Mouse (Mus musculus) MEL (cell line): ENCODE data around the gene Rnf167.

ENCODE experiments used
- CHD1 ChIP-seq: IDR thresholded peaks from 2 replicates; pipeline ENCODE4 v1.6.1; 2012; ENCODE audit warnings: low read depth, mild to moderate bottlenecking, inconsistent platforms, low read length, improper control_type of control experiment
- CTCF ChIP-seq, 3 experiments: IDR thresholded peaks in 2 of 3; conservative IDR thresholded peaks in 1 of 3; 2 replicates each; pipeline ENCODE4 v1.5.1; 2011 to 2012; ENCODE audit warnings: low read length in 3 of 3, low read depth in 2 of 3, mild to moderate bottlenecking in 2 of 3, improper control_type of control experiment in 1 of 3, inconsistent platforms in 1 of 3, mixed read lengths in 1 of 3, moderate library complexity in 1 of 3; ENCODE audit not compliant: control insufficient read depth in 1 of 3, insufficient read depth in 1 of 3, poor library complexity in 1 of 3, severe bottlenecking in 1 of 3
- E2F4 ChIP-seq: IDR thresholded peaks from 2 replicates; pipeline ENCODE4 v1.6.1; 2011; ENCODE audit warnings: low read depth, low read length, improper control_type of control experiment, borderline replicate concordance
- EP300 ChIP-seq, 2 experiments: IDR thresholded peaks; 2 replicates each; pipeline ENCODE4 v1.6.1; 2011; ENCODE audit warnings: improper control_type of control experiment in 2 of 2, low read length in 2 of 2, low read depth in 1 of 2, mild to moderate bottlenecking in 1 of 2
- ETS1 ChIP-seq: IDR thresholded peaks from 2 replicates; pipeline ENCODE4 v1.6.1; 2012; ENCODE audit warnings: low read depth, mild to moderate bottlenecking, inconsistent platforms, low read length, improper control_type of control experiment, moderate library complexity
- HCFC1 ChIP-seq: IDR thresholded peaks from 2 replicates; pipeline ENCODE4 v1.6.1; 2012; ENCODE audit warnings: low read depth, mild to moderate bottlenecking, inconsistent platforms, low read length, improper control_type of control experiment, moderate library complexity
- MXI1 ChIP-seq: IDR thresholded peaks from 2 replicates; pipeline ENCODE4 v1.6.1; 2011; ENCODE audit warnings: mild to moderate bottlenecking, low read depth, low read length, improper control_type of control experiment
- NRF1 ChIP-seq: IDR thresholded peaks from 2 replicates; pipeline ENCODE4 v1.6.1; 2014; ENCODE audit warnings: low read depth, mild to moderate bottlenecking, inconsistent platforms, low read length, improper control_type of control experiment, moderate library complexity; ENCODE audit not compliant: poor library complexity, insufficient read depth, severe bottlenecking
- POLR2A ChIP-seq, 2 experiments: IDR thresholded peaks; 2 replicates each; pipeline ENCODE4 v1.6.1; 2011 to 2012; ENCODE audit warnings: low read length in 2 of 2, mild to moderate bottlenecking in 2 of 2, control low read depth in 1 of 2, improper control_type of control experiment in 1 of 2, low read depth in 1 of 2, moderate library complexity in 1 of 2; ENCODE audit not compliant: control insufficient read depth in 1 of 2, insufficient read depth in 1 of 2, poor library complexity in 1 of 2
- POLR2AphosphoS2 ChIP-seq: IDR thresholded peaks from 2 replicates; pipeline ENCODE4 v1.6.1; 2011; ENCODE audit warnings: low read length, improper control_type of control experiment
- TAL1 ChIP-seq: IDR thresholded peaks from 2 replicates; pipeline ENCODE4 v1.6.1; 2012; ENCODE audit warnings: mild to moderate bottlenecking, inconsistent platforms, low read length, moderate library complexity, mixed read lengths
- ZMIZ1 ChIP-seq: IDR thresholded peaks from 2 replicates; pipeline ENCODE4 v1.6.1; 2012; ENCODE audit warnings: low read depth, mild to moderate bottlenecking, inconsistent platforms, low read length, improper control_type of control experiment, moderate library complexity

- no peak for TF ChIP-seq E2F4
- no peak for TF ChIP-seq CTCF (IDR thresholded peaks at IDR 0.05 in 2 of 3, conservative IDR thresholded peaks at IDR 0.05 in 1 of 3; ENCODE audit: control insufficient read depth in 1 of 3, insufficient read depth in 1 of 3, low read depth in 2 of 3, low read length in 3 of 3, poor library complexity in 1 of 3, severe bottlenecking in 1 of 3)
- no peak for TF ChIP-seq POLR2AphosphoS2
- no peak for TF ChIP-seq CHD1
- no peak for TF ChIP-seq MXI1
- no peak for TF ChIP-seq TAL1
- no peak for TF ChIP-seq POLR2A (IDR thresholded peaks at IDR 0.05; ENCODE audit: control insufficient read depth in 1 of 2, insufficient read depth in 1 of 2, low read depth in 1 of 2, low read length in 2 of 2, poor library complexity in 1 of 2)
- no peak for TF ChIP-seq EP300 (IDR thresholded peaks at IDR 0.05; ENCODE audit: low read depth in 1 of 2, low read length in 2 of 2)
- no peak for TF ChIP-seq NRF1
- no peak for TF ChIP-seq ETS1
- TF ChIP-seq HCFC1 = no peak
- TF ChIP-seq ZMIZ1 = no peak
These were observed 40.3 kb upstream of the Rnf167 start for GRCm38 (mm10) chr11:70606717-70607116.
